Mouse (Mus musculus): ENCODE data around the gene Ccdc125.
"Not testable (repeated sequence)": the region's sequence is repeated elsewhere in the genome, so short reads cannot be mapped to it uniquely, and the experiment has no call there.

The Ccdc125 gene

GRCm38 (mm10) chr13:100721656-100722055 lies 52.1 kb downstream of the Ccdc125 start:
- no peak for DNase-seq (ENCODE audit: low spot score)

GRCm38 (mm10) chr13:100724051-100724754 lies 54.7 kb downstream of the Ccdc125 start:
- no peak for DNase-seq (ENCODE audit: low spot score)

- DNase-seq (ENCODE audit: low spot score): no peak
Measured at GRCm38 (mm10) chr13:100725194-100725593, 55.7 kb downstream of the Ccdc125 start.

- DNase-seq (ENCODE audit: low spot score): no peak
Measured at GRCm38 (mm10) chr13:100728086-100728485, 58.6 kb downstream of the Ccdc125 start.

- DNase-seq (ENCODE audit: low spot score): not testable (repeated sequence)
Measured at GRCm38 (mm10) chr13:100728530-100728929, 59.0 kb downstream of the Ccdc125 start.

GRCm38 (mm10) chr13:100730153-100730860 lies 60.8 kb downstream of the Ccdc125 start:
- no peak for DNase-seq (ENCODE audit: low spot score)

GRCm38 (mm10) chr13:100730861-100731176 lies 61.3 kb downstream of the Ccdc125 start, which contains the start of gene Cdk7:
Gene Cdk7 (minus strand): TSS chr13:100730939.
- DNase-seq (ENCODE audit: low spot score): peak; percentile 86

GRCm38 (mm10) chr13:100731462-100732046 lies 62.0 kb downstream of the Ccdc125 start:
- not testable (repeated sequence) for DNase-seq (ENCODE audit: low spot score)

- DNase-seq (ENCODE audit: low spot score): no peak
Measured at GRCm38 (mm10) chr13:100732756-100733155, 63.2 kb downstream of the Ccdc125 start.

GRCm38 (mm10) chr13:100742831-100743230 lies 73.3 kb downstream of the Ccdc125 start:
- DNase-seq (ENCODE audit: low spot score): no peak

GRCm38 (mm10) chr13:100743346-100744035 lies 74.0 kb downstream of the Ccdc125 start:
- DNase-seq (ENCODE audit: low spot score): no peak

GRCm38 (mm10) chr13:100744036-100744744 lies 74.7 kb downstream of the Ccdc125 start, which contains the start of gene Mrps36:
Gene Mrps36 (minus strand): TSS chr13:100744659.
- peak; percentile 93 for DNase-seq (ENCODE audit: low spot score)

GRCm38 (mm10) chr13:100746090-100746489 lies 76.6 kb downstream of the Ccdc125 start:
- DNase-seq (ENCODE audit: low spot score): peak; percentile 37
